ENCODE assay signal across 15 mouse cellular contexts in genomic region chr15:12438081-12438480, GRCm38 (mm10).
"Had no signal": no experiment of that assay in that cellular context is flagged by ENCODE, and none has a peak within 500 bp of the region (broad histone marks: within the 10 kb centered on the region; RNA-seq: fewer than 3 reads in every experiment).

No protein-coding gene starts in this region.

- H3K27ac ChIP-seq: kidney, postnatal 0 days; layer of hippocampus, adult 2 months; liver, embryonic 15.5 days; neural tube, embryonic 13.5 days had no signal

- H3K27me3 ChIP-seq: liver, embryonic 15.5 days; neural tube, embryonic 13.5 days had no signal

- H3K9ac ChIP-seq: liver, embryonic 15.5 days; neural tube, embryonic 13.5 days had no signal

- H3K4me3 ChIP-seq: layer of hippocampus, adult 2 months; liver, embryonic 15.5 days; neural tube, embryonic 13.5 days had no signal

- H3K36me3 ChIP-seq: liver, embryonic 15.5 days; neural tube, embryonic 13.5 days had no signal

- DNase-seq: kidney, adult 11 months; kidney, adult 9 months; kidney, postnatal 36 days; lung, adult 2 months; lung, postnatal 36 days; right cerebral cortex, adult 18-20 months; right cerebral cortex, postnatal 25 days had no signal

- H3K9me3 ChIP-seq: liver, embryonic 15.5 days; neural tube, embryonic 13.5 days had no signal

- ATAC-seq: lung, postnatal 0 days; midbrain, embryonic 16.5 days had no signal

- H3K4me2 ChIP-seq: liver, embryonic 11.5 days; liver, embryonic 15.5 days; midbrain, embryonic 11.5 days; neural tube, embryonic 13.5 days had no signal
